Mouse (Mus musculus) CD4-positive, CD25-positive, alpha-beta regulatory T cell, adult 4 months (primary cell): ENCODE measurements around the gene Bcl2a1c. TPM values are rescaled to one million over a fixed set of nuclear protein-coding genes. Genes with fewer than 3 reads are reported as not detected.
"Not testable (repeated sequence)": the region's sequence is repeated elsewhere in the genome, so short reads cannot be mapped to it uniquely, and the experiment has no call there.

ENCODE experiments used
- ATAC-seq: one replicate; pipeline ENCODE4 v1.8.0; 2017
- polyA plus RNA-seq, 2 experiments: library from polyadenylated mRNA; unstranded; fragments of 100-300 nt; shearing (Covaris generic); gene quantifications; one replicate each; pipeline ENCODE4 v1.2.1; 2017

Gene Bcl2a1c
- polyA plus RNA-seq = 1 to 10 TPM in 1 of 2 experiments, not detected in 1; 2.5 TPM

- ATAC-seq = peak; percentile 94
Observed at GRCm38 (mm10) chr9:114329855-114330254, at the start of gene Bcl2a1c. Gene Bcl2a1c, plus strand, starts transcription at chr9:114330135.

GRCm38 (mm10) chr9:114305957-114306356, 24.0 kb upstream of the Bcl2a1c start:
- ATAC-seq = not testable (repeated sequence)

- ATAC-seq = not testable (repeated sequence)
Observed at GRCm38 (mm10) chr9:114311752-114312151, 18.2 kb upstream of the Bcl2a1c start.

- peak; percentile 54 for ATAC-seq
Observed at GRCm38 (mm10) chr9:114318021-114318420, 11.9 kb upstream of the Bcl2a1c start.

GRCm38 (mm10) chr9:114326011-114326748, 3.8 kb upstream of the Bcl2a1c start:
- ATAC-seq = no peak

- ATAC-seq = not testable (repeated sequence)
Observed at GRCm38 (mm10) chr9:114328332-114328731, 1.6 kb upstream of the Bcl2a1c start.

- peak; percentile 80 for ATAC-seq
Observed at GRCm38 (mm10) chr9:114367783-114368470, 38.0 kb downstream of the Bcl2a1c start.

GRCm38 (mm10) chr9:114368471-114368858, 38.5 kb downstream of the Bcl2a1c start:
- ATAC-seq = peak; percentile 16

GRCm38 (mm10) chr9:114369389-114369788, 39.5 kb downstream of the Bcl2a1c start:
- peak; percentile 56 for ATAC-seq

GRCm38 (mm10) chr9:114371717-114372116, 41.8 kb downstream of the Bcl2a1c start:
- ATAC-seq = not testable (repeated sequence)

- ATAC-seq = no peak
Observed at GRCm38 (mm10) chr9:114375276-114375962, 45.5 kb downstream of the Bcl2a1c start.

GRCm38 (mm10) chr9:114377168-114377567, 47.2 kb downstream of the Bcl2a1c start:
- no peak for ATAC-seq

GRCm38 (mm10) chr9:114379871-114380270, 49.9 kb downstream of the Bcl2a1c start:
- no peak for ATAC-seq

Other genes with a start within 250 kb of the Bcl2a1c start
- 1 to 10 TPM; 2.4 to 2.9 TPM for gene Crtap, start 60.5 kb downstream of the Bcl2a1c start, polyA plus RNA-seq
- 10 to 100 TPM; 43.0 to 62.1 TPM for gene Glb1, start 70.9 kb downstream of the Bcl2a1c start, polyA plus RNA-seq
- 10 to 100 TPM; 10.9 to 20.8 TPM for gene Tmppe, start 71.0 kb downstream of the Bcl2a1c start, polyA plus RNA-seq
- gene Ccr4, start 174.8 kb downstream of the Bcl2a1c start, polyA plus RNA-seq = 10 to 100 TPM; 27.8 to 29.8 TPM
- not detected for gene C130032M10Rik, start 185.6 kb downstream of the Bcl2a1c start, polyA plus RNA-seq
- not detected for gene Trim71, start 234.2 kb downstream of the Bcl2a1c start, polyA plus RNA-seq